In the genomic region with DNA sequence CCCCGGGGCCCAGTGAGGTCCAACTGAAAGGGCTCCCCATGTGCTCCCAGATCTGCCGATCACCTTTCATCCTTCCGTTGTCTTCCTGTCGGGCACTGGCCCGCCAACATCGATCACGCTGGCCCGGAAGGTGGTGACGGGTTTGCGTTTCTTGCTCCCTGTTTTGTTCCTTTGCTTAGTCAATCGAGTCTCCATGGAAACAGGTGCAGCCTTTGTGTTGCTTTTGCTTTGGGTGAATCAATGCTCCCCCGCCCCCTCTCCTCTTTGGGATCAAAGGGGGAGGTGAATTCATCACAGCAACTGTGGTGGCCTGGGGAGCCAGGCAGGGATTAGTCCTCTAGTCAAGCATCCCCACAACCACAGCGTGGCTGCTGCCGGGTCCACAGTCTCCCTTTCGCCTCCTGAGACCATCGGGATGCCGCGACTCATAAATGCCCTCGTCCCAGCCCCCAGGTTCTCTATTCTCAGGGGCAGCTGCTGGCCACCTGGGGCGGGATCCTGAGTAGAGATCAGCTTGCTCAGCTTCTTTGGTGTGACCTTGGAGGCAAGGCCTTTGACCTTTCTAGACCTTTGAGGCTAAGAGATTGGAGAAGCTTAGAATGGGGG, we compare ENCODE assay signal across 8 mouse cellular contexts. TPM values are rescaled to one million over a fixed set of nuclear protein-coding genes. Genes with fewer than 3 reads are reported as not detected.
DNase-seq lines count a peak whose midpoint lies in the region; ATAC-seq and TF ChIP-seq lines count a peak whose summit lies in the region.

No protein-coding gene starts in this region.

- TF ChIP-seq POLR2A in brain, embryonic 14.5 days (IDR thresholded peaks at IDR 0.05; ENCODE audit: borderline replicate concordance, extremely low read depth, insufficient read depth, insufficient read length, poor library complexity, severe bottlenecking) = no peak

- no peaks in the 10 kb centered on the region for H3K27me3 ChIP-seq in kidney, embryonic 15.5 days
- no peaks in the 10 kb centered on the region; the same call in 1 of the 2 replicates for H3K27me3 ChIP-seq in hindbrain, embryonic 12.5 days

- no peak for TF ChIP-seq CTCF in brain, embryonic 14.5 days (IDR thresholded peaks at IDR 0.05; ENCODE audit: borderline replicate concordance, extremely low read depth, insufficient read depth, insufficient read length)

- WGBS in kidney, embryonic 15.5 days = 11% methylated on average over 20 of the region's 20 CpGs
- 2% methylated on average over 20 of the region's 20 CpGs for WGBS in hindbrain, embryonic 12.5 days

- no peak for DNase-seq in kidney, postnatal 14 days
- peak; percentile 94 for DNase-seq in brain, embryonic 14.5 days (ENCODE audit: low read depth)
- peak; percentile 93 for DNase-seq in mesoderm, embryonic 11.5 days (ENCODE audit: low read depth, low spot score)
- DNase-seq in urinary bladder, postnatal 25 days (ENCODE audit: low spot score) = no peak
- DNase-seq in urinary bladder, adult 18-20 months (ENCODE audit: low spot score in 2 of 2) = no peak

- peaks cover 47% of the 10 kb centered on the region for H3K4me1 ChIP-seq in kidney, embryonic 15.5 days
- peaks cover 57% of the 10 kb centered on the region for H3K4me1 ChIP-seq in hindbrain, embryonic 12.5 days

- ATAC-seq in kidney, embryonic 15.5 days (replicated peaks; ENCODE audit: low FRiP score) = no peak
- ATAC-seq in hindbrain, embryonic 12.5 days (ENCODE audit: low FRiP score) = peak; percentile 55
- no peak for ATAC-seq in erythroid progenitor cell, adult 5-6 weeks (replicated peaks; ENCODE audit: low FRiP score, poor library complexity, severe bottlenecking)

- H3K4me2 ChIP-seq in kidney, embryonic 15.5 days = peak overlapping the region; percentile 43
- peak overlapping the region; percentile 39 for H3K4me2 ChIP-seq in hindbrain, embryonic 12.5 days (replicated peaks)

- no peaks in the 10 kb centered on the region for H3K9me3 ChIP-seq in kidney, embryonic 15.5 days (replicated peaks)
- no peaks in the 10 kb centered on the region for H3K9me3 ChIP-seq in hindbrain, embryonic 12.5 days (replicated peaks)

- no peaks in the 10 kb centered on the region for H3K36me3 ChIP-seq in kidney, embryonic 15.5 days
- no peaks in the 10 kb centered on the region for H3K36me3 ChIP-seq in hindbrain, embryonic 12.5 days

- peak overlapping the region; percentile 11 for H3K4me3 ChIP-seq in kidney, embryonic 15.5 days (replicated peaks)
- no peak overlapping the region for H3K4me3 ChIP-seq in hindbrain, embryonic 12.5 days

- peak overlapping the region; percentile 61 for H3K27ac ChIP-seq in kidney, embryonic 15.5 days
- peak overlapping the region; percentile 90 for H3K27ac ChIP-seq in hindbrain, embryonic 12.5 days

- no peak overlapping the region for H3K9ac ChIP-seq in kidney, embryonic 15.5 days
- peak overlapping the region; percentile 37; the same call in 1 of the 2 replicates for H3K9ac ChIP-seq in hindbrain, embryonic 12.5 days

RNA-seq across cellular contexts. Expression of a gene that starts 41.5 kb away (rescaled TPM):
- polyA plus RNA-seq in kidney, embryonic 15.5 days (2015; fragmentation: Nextera tagmentation; extraction: Ambion mirVana) = 18.8 and 23.4 TPM in 2 replicates
- 33.1 and 53.2 TPM in 2 replicates for polyA plus RNA-seq in brain, embryonic 14.5 days (2012; rRNA removed)
- 53.2 and 53.3 TPM in 2 replicates for polyA plus RNA-seq in hindbrain, embryonic 12.5 days (2016; fragmentation: Nextera tagmentation; extraction: Ambion mirVana)
- 0.84 TPM in 1 of 2 replicates, not detected in the other for total RNA-seq in erythroid progenitor cell, adult 5-6 weeks (2015; ENCODE audit: low replicate concordance)
- total RNA-seq in erythroid progenitor cell, adult 5-6 weeks (2017; ENCODE audit: low replicate concordance) = 0.39 TPM in 1 of 2 replicates, not detected in the other

Comparison
In these comparisons a context has a peak if more than half of its experiments do, and no peak if none do; other contexts are left out.
1. DNase-seq: peak in brain, embryonic 14.5 days (single experiment) and mesoderm, embryonic 11.5 days (single experiment); none in kidney, postnatal 14 days (single experiment), urinary bladder, postnatal 25 days (single experiment) and urinary bladder, adult 18-20 months (0 of 2).